Mouse (Mus musculus) CH12.LX (cell line): ENCODE results near the gene Dusp10. TPM values are rescaled to one million over a fixed set of nuclear protein-coding genes. Genes with fewer than 3 reads are reported as not detected.

Experiments
- DNase-seq: peaks from one replicate; pipeline ENCODE4 v3.0.0-alpha.2; 2013; ENCODE audit errors: extremely low read depth
- H3K27ac ChIP-seq: 2 replicates; pipeline ENCODE4 v1.5.1; 2012; ENCODE audit warnings: low read depth, mild to moderate bottlenecking, control low read depth, moderate library complexity; ENCODE audit not compliant: insufficient read depth
- H3K27me3 ChIP-seq: replicated peaks from 2 replicates; pipeline ENCODE3; 2012; ENCODE audit warnings: inconsistent platforms
- H3K36me3 ChIP-seq, 2 experiments: replicated peaks in 1 of 2; 2 replicates each; pipeline versions ENCODE3 to v1.6.1; 2012; ENCODE audit warnings: inconsistent platforms in 1 of 2, low read length in 1 of 2, mild to moderate bottlenecking in 1 of 2, mixed read lengths in 1 of 2, moderate library complexity in 1 of 2; ENCODE audit not compliant: control insufficient read depth in 1 of 2, insufficient read depth in 1 of 2
- H3K4me1 ChIP-seq, 2 experiments: 2 replicates each; pipeline ENCODE4 v1.6.1; 2012; ENCODE audit warnings: inconsistent platforms in 1 of 2, moderate library complexity in 1 of 2; ENCODE audit not compliant: insufficient read depth in 2 of 2, control insufficient read depth in 1 of 2
- H3K4me2 ChIP-seq: 2 replicates; pipeline ENCODE4 v1.6.1; 2012; ENCODE audit warnings: low read depth, mild to moderate bottlenecking, control low read depth; ENCODE audit not compliant: poor library complexity, insufficient read depth, severe bottlenecking
- H3K4me3 ChIP-seq, 3 experiments: fragments of 150-350 bp in 1 of 3; sonication (generic) in 1 of 3; replicated peaks in 1 of 3; 2 replicates each; pipeline versions ENCODE3 to v1.5.1; 2011 to 2012; ENCODE audit warnings: low read depth in 2 of 3, low read length in 2 of 3, mild to moderate bottlenecking in 2 of 3, moderate library complexity in 2 of 3, control low read depth in 1 of 3, improper control_type of control experiment in 1 of 3, inconsistent platforms in 1 of 3, mixed read lengths in 1 of 3; ENCODE audit not compliant: poor library complexity in 1 of 3
- H3K79me2 ChIP-seq: replicated peaks from 2 replicates; pipeline ENCODE4 v1.6.1; 2012; ENCODE audit warnings: mild to moderate bottlenecking, moderate library complexity; ENCODE audit not compliant: control insufficient read depth, poor library complexity, insufficient read depth, severe bottlenecking; ENCODE audit errors: extremely low read depth
- H3K9ac ChIP-seq: 2 replicates; pipeline ENCODE4 v1.6.1; 2012; ENCODE audit warnings: low read depth, mild to moderate bottlenecking, control low read depth, moderate library complexity; ENCODE audit not compliant: insufficient read depth
- H3K9me3 ChIP-seq: replicated peaks from 2 replicates; pipeline ENCODE3; 2012; ENCODE audit warnings: low read length, inconsistent platforms, mixed read lengths
- CHD2 ChIP-seq: IDR thresholded peaks from 2 replicates; pipeline ENCODE4 v1.6.1; 2011; ENCODE audit warnings: low read length, improper control_type of control experiment
- CTCF ChIP-seq, 2 experiments: IDR thresholded peaks in 1 of 2; conservative IDR thresholded peaks in 1 of 2; 2 replicates each; pipeline ENCODE4 v1.5.1; 2011 to 2012; ENCODE audit warnings: low read depth in 2 of 2, low read length in 2 of 2, improper control_type of control experiment in 1 of 2, inconsistent platforms in 1 of 2, mild to moderate bottlenecking in 1 of 2, moderate library complexity in 1 of 2
- E2F4 ChIP-seq: IDR thresholded peaks from 2 replicates; pipeline ENCODE4 v1.6.1; 2011; ENCODE audit warnings: low read depth, low read length, improper control_type of control experiment; ENCODE audit not compliant: insufficient replicate concordance
- ELF1 ChIP-seq: IDR thresholded peaks from 2 replicates; pipeline ENCODE4 v1.6.1; 2014; ENCODE audit warnings: low read depth, mild to moderate bottlenecking, inconsistent platforms, low read length, improper control_type of control experiment
- EP300 ChIP-seq: IDR thresholded peaks from 2 replicates; pipeline ENCODE4 v1.6.1; 2011; ENCODE audit warnings: low read length, improper control_type of control experiment
- IRF4 ChIP-seq: IDR thresholded peaks from 2 replicates; pipeline ENCODE4 v1.6.1; 2014; ENCODE audit warnings: low read depth, mild to moderate bottlenecking, inconsistent platforms, low read length, improper control_type of control experiment
- JUND ChIP-seq: conservative IDR thresholded peaks from 2 replicates; pipeline ENCODE4 v1.6.1; 2011; ENCODE audit warnings: low read depth, low read length, improper control_type of control experiment
- MAX ChIP-seq: IDR thresholded peaks from 2 replicates; pipeline ENCODE4 v1.6.1; 2011; ENCODE audit warnings: low read length, improper control_type of control experiment
- MEF2A ChIP-seq: IDR thresholded peaks from 2 replicates; pipeline ENCODE4 v1.6.1; 2014; ENCODE audit warnings: low read depth, mild to moderate bottlenecking, inconsistent platforms, low read length, improper control_type of control experiment, borderline replicate concordance
- MYC ChIP-seq: IDR thresholded peaks from 2 replicates; pipeline ENCODE4 v1.6.1; 2011; ENCODE audit warnings: low read depth, mild to moderate bottlenecking, improper control_type of control experiment, low read length
- NELFE ChIP-seq: IDR thresholded peaks from 2 replicates; pipeline ENCODE4 v1.6.1; 2011; ENCODE audit warnings: low read depth, low read length, improper control_type of control experiment
- PAX5 ChIP-seq: IDR thresholded peaks from 2 replicates; pipeline ENCODE4 v1.6.1; 2012; ENCODE audit warnings: low read length, inconsistent platforms, mixed read lengths
- POLR2A ChIP-seq: IDR thresholded peaks from 2 replicates; pipeline ENCODE4 v1.6.1; 2011; ENCODE audit warnings: low read depth, mild to moderate bottlenecking, improper control_type of control experiment, low read length
- POLR2AphosphoS2 ChIP-seq: IDR thresholded peaks from 2 replicates; pipeline ENCODE4 v1.6.1; 2011; ENCODE audit warnings: low read depth, low read length, improper control_type of control experiment
- RCOR1 ChIP-seq: conservative IDR thresholded peaks from 2 replicates; pipeline ENCODE4 v1.6.1; 2012; ENCODE audit warnings: low read depth, mild to moderate bottlenecking, inconsistent platforms, low read length, improper control_type of control experiment
- SMC3 ChIP-seq: IDR thresholded peaks from 2 replicates; pipeline ENCODE4 v1.6.1; 2011; ENCODE audit warnings: low read depth, low read length, improper control_type of control experiment
- TBP ChIP-seq: conservative IDR thresholded peaks from 2 replicates; pipeline ENCODE4 v1.6.1; 2011; ENCODE audit warnings: low read depth, low read length, improper control_type of control experiment
- TCF12 ChIP-seq: IDR thresholded peaks from 2 replicates; pipeline ENCODE4 v1.6.1; 2014; ENCODE audit warnings: low read depth, mild to moderate bottlenecking, inconsistent platforms, low read length, improper control_type of control experiment
- USF2 ChIP-seq: conservative IDR thresholded peaks from 2 replicates; pipeline ENCODE4 v1.6.1; 2011; ENCODE audit warnings: low read depth, low read length, improper control_type of control experiment
- ZKSCAN1 ChIP-seq: IDR thresholded peaks from 2 replicates; pipeline ENCODE4 v1.6.1; 2012; ENCODE audit warnings: low read depth, inconsistent platforms, low read length, improper control_type of control experiment, borderline replicate concordance
- ZMIZ1 ChIP-seq: IDR thresholded peaks from 2 replicates; pipeline ENCODE4 v1.6.1; 2012; ENCODE audit warnings: low read depth, mild to moderate bottlenecking, inconsistent platforms, low read length, improper control_type of control experiment
- ZNF384 ChIP-seq: IDR thresholded peaks from 2 replicates; pipeline ENCODE4 v1.6.1; 2012; ENCODE audit warnings: low read depth, low read length, improper control_type of control experiment, inconsistent platforms
- dilution Hi-C: fragments of 300-500 bp; cut with MboI; formaldehyde crosslinking; loops from 2 replicates; pipeline ENCODE4 v1.14.3; 2020; ENCODE audit warnings: low sequenced_read_pairs; ENCODE audit not compliant: extremely low pct_unique_long_range_greater_than_20kb, extremely low pct_ligation_motif_present
- in situ Hi-C: fragments of 300-500 bp; cut with MboI; formaldehyde crosslinking; loops from 3 replicates; pipeline ENCODE4 v1.14.3; 2019; ENCODE audit warnings: low sequenced_read_pairs, low pct_ligation_motif_present, low pct_unique_long_range_greater_than_20kb, mixed read lengths
- polyA plus RNA-seq: library from polyadenylated mRNA; unstranded; fragments of >175 nt; gene quantifications from 2 replicates; pipeline ENCODE4 v1.2.1, GENCODE M21; 2012; ENCODE audit warnings: low read depth; ENCODE audit not compliant: insufficient read length
- total RNA-seq, 2 experiments: library from RNA; depleted of rRNA; stranded (reverse); fragments of 300-350 nt in 1 of 2; fragments of >200 nt in 1 of 2; gene quantifications; 2 replicates each; pipeline ENCODE4 v1.2.3; 2012 to 2014

The Dusp10 gene
- total and polyA plus RNA-seq, 3 experiments = 2.8 to 16.1 (median 14.2) TPM

- TF ChIP-seq E2F4 (no peak), NELFE (no peak), IRF4 (no peak), JUND (no peak), CHD2 (no peak), TCF12 (no peak), TBP (no peak), ZMIZ1 (no peak)
- dilution Hi-C loops = no loop called here
- in situ Hi-C loops = no loop called here
- Histone ChIP-seq H3K9ac (no peak overlapping the region), H3K79me2 (no peaks in the 10 kb centered on the region), H3K36me3 (peaks cover 0 to 35% of the 10 kb centered on the region in 2 experiments), H3K9me3 (no peaks in the 10 kb centered on the region), H3K4me2 (no peak overlapping the region), H3K27me3 (no peaks in the 10 kb centered on the region), H3K27ac (no peak overlapping the region), H3K4me1 (peaks cover 0 to 28% of the 10 kb centered on the region in 2 experiments; a peak in 2 of 4 replicates), H3K4me3 (no peak overlapping the region)
- no peak for DNase-seq
These were observed 63.7 kb downstream of the Dusp10 start for GRCm38 (mm10) chr1:184076756-184077155.

GRCm38 (mm10) chr1:184079304-184079703 is 66.2 kb downstream of the Dusp10 start:
- no peaks in the 10 kb centered on the region for H3K9me3 ChIP-seq
- DNase-seq = peak; percentile 42
- H3K79me2 ChIP-seq = no peaks in the 10 kb centered on the region
- H3K27ac ChIP-seq = no peak overlapping the region
- in situ Hi-C loops = no loop called here
- H3K9ac ChIP-seq = no peak overlapping the region
- dilution Hi-C loops = no loop called here
- no peak overlapping the region for H3K4me2 ChIP-seq
- peaks cover 0 to 28% of the 10 kb centered on the region in 2 experiments; a peak in 2 of 4 replicates for H3K4me1 ChIP-seq
- H3K36me3 ChIP-seq = peaks cover 0 to 17% of the 10 kb centered on the region in 2 experiments
- H3K4me3 ChIP-seq = no peak overlapping the region
- H3K27me3 ChIP-seq = no peaks in the 10 kb centered on the region
- no peak for TF ChIP-seq ZNF384
- TF ChIP-seq MEF2A = no peak
- TF ChIP-seq POLR2A = no peak
- 0 out of 2 replicates have a peak, but pooled peaks have one; percentile 25 for TF ChIP-seq IRF4
- TF ChIP-seq SMC3 = no peak
- TF ChIP-seq MAX = no peak
- TF ChIP-seq CTCF (conservative IDR thresholded peaks at IDR 0.05 in 1 of 2, IDR thresholded peaks at IDR 0.05 in 1 of 2; ENCODE audit: low read depth in 2 of 2, low read length in 2 of 2) = no peak
- TF ChIP-seq E2F4 = no peak
- no peak for TF ChIP-seq POLR2AphosphoS2
- peak; percentile 49; the same call in 1 of the 2 replicates for TF ChIP-seq EP300
- TF ChIP-seq ZMIZ1 = no peak
- TF ChIP-seq TCF12 = no peak
- peak; percentile 47; the same call in 1 of the 2 replicates for TF ChIP-seq ELF1
- 0 out of 2 replicates have a peak, but pooled peaks have one; percentile 33 for TF ChIP-seq RCOR1
- no peak for TF ChIP-seq PAX5
- TF ChIP-seq USF2 = no peak
- no peak for TF ChIP-seq MYC
- TF ChIP-seq ZKSCAN1 = no peak
